Mouse (Mus musculus): ENCODE data around the gene Glra3.

Gene Glra3

GRCm38 (mm10) chr8:55939870-55940525 lies at the start of gene Glra3:
Glra3 (plus strand) TSS chr8:55940460.
- no peak for DNase-seq (ENCODE audit: low spot score)

GRCm38 (mm10) chr8:55906848-55907247 lies 33.4 kb upstream of the Glra3 start, which contains the start of gene Adam29:
Adam29 (minus strand) TSS chr8:55906948.
- DNase-seq (ENCODE audit: low spot score), result no peak

- DNase-seq (ENCODE audit: low spot score), result no peak
These were observed 243 bp downstream of the Glra3 start for GRCm38 (mm10) chr8:55940526-55940880.

- no peak for DNase-seq (ENCODE audit: low spot score)
These were observed 24.6 kb downstream of the Glra3 start for GRCm38 (mm10) chr8:55964759-55965320.

GRCm38 (mm10) chr8:55997859-55998258 lies 57.6 kb downstream of the Glra3 start:
- DNase-seq (ENCODE audit: low spot score), result no peak

- no peak for DNase-seq (ENCODE audit: low spot score)
These were observed 114.1 kb downstream of the Glra3 start for GRCm38 (mm10) chr8:56054324-56054723.

- DNase-seq (ENCODE audit: low spot score), result peak; percentile 35
These were observed 122.8 kb downstream of the Glra3 start for GRCm38 (mm10) chr8:56063081-56063480.

GRCm38 (mm10) chr8:56070486-56071254 lies 130.4 kb downstream of the Glra3 start:
- no peak for DNase-seq (ENCODE audit: low spot score)

GRCm38 (mm10) chr8:56083654-56084053 lies 143.4 kb downstream of the Glra3 start:
- DNase-seq (ENCODE audit: low spot score), result no peak

- no peak for DNase-seq (ENCODE audit: low spot score)
These were observed 154.1 kb downstream of the Glra3 start for GRCm38 (mm10) chr8:56094385-56094784.

- no peak for DNase-seq (ENCODE audit: low spot score)
These were observed 170.0 kb downstream of the Glra3 start for GRCm38 (mm10) chr8:56110296-56110695.

GRCm38 (mm10) chr8:56129357-56129756 lies 189.1 kb downstream of the Glra3 start:
- DNase-seq (ENCODE audit: low spot score), result no peak

GRCm38 (mm10) chr8:56150697-56151096 lies 210.4 kb downstream of the Glra3 start:
- no peak for DNase-seq (ENCODE audit: low spot score)

GRCm38 (mm10) chr8:56151574-56151973 lies 211.3 kb downstream of the Glra3 start:
- DNase-seq (ENCODE audit: low spot score), result no peak

- no peak for DNase-seq (ENCODE audit: low spot score)
These were observed 218.7 kb downstream of the Glra3 start for GRCm38 (mm10) chr8:56158966-56159365.
